Mouse (Mus musculus) liver (tissue): Measurements from ENCODE around the gene Stim2.
A peak's percentile ranks its signal among the peaks of the same experiment; 100 is the strongest.

Experiments used
- DNase-seq: peaks from one replicate; pipeline ENCODE4 v3.0.0-alpha.2; 2020; ENCODE audit warnings: mixed read lengths

Gene Stim2

GRCm38 (mm10) chr5:53998146-53998742 lies at the start of gene Stim2:
TSS of gene Stim2 (plus strand) at chr5:53998499.
- DNase-seq = peak; percentile 94

- peak; percentile 27 for DNase-seq
Observed at GRCm38 (mm10) chr5:53948606-53949266, 49.6 kb upstream of the Stim2 start.

GRCm38 (mm10) chr5:53950189-53950588 lies 48.1 kb upstream of the Stim2 start:
- no peak for DNase-seq

GRCm38 (mm10) chr5:53953216-53953615 lies 45.1 kb upstream of the Stim2 start:
- no peak for DNase-seq

- DNase-seq = no peak
Observed at GRCm38 (mm10) chr5:53953797-53954196, 44.5 kb upstream of the Stim2 start.

- DNase-seq = no peak
Observed at GRCm38 (mm10) chr5:53955966-53956365, 42.3 kb upstream of the Stim2 start.

GRCm38 (mm10) chr5:53956396-53957314 lies 41.6 kb upstream of the Stim2 start:
- DNase-seq = no peak

- no peak for DNase-seq
Observed at GRCm38 (mm10) chr5:53957348-53957747, 41.0 kb upstream of the Stim2 start.

- no peak for DNase-seq
Observed at GRCm38 (mm10) chr5:53961229-53961628, 37.1 kb upstream of the Stim2 start.

GRCm38 (mm10) chr5:53961830-53962515 lies 36.3 kb upstream of the Stim2 start:
- no peak for DNase-seq

- peak; percentile 27 for DNase-seq
Observed at GRCm38 (mm10) chr5:53965656-53966055, 32.6 kb upstream of the Stim2 start.

GRCm38 (mm10) chr5:53967560-53967959 lies 30.7 kb upstream of the Stim2 start:
- DNase-seq = no peak

GRCm38 (mm10) chr5:53970178-53970577 lies 28.1 kb upstream of the Stim2 start:
- DNase-seq = no peak

- DNase-seq = no peak
Observed at GRCm38 (mm10) chr5:53971201-53971600, 27.1 kb upstream of the Stim2 start.

- no peak for DNase-seq
Observed at GRCm38 (mm10) chr5:53972905-53973304, 25.4 kb upstream of the Stim2 start.

- DNase-seq = no peak
Observed at GRCm38 (mm10) chr5:53976497-53976896, 21.8 kb upstream of the Stim2 start.

GRCm38 (mm10) chr5:53977060-53977459 lies 21.2 kb upstream of the Stim2 start:
- no peak for DNase-seq

- no peak for DNase-seq
Observed at GRCm38 (mm10) chr5:53983358-53983757, 14.9 kb upstream of the Stim2 start.

GRCm38 (mm10) chr5:53985632-53986031 lies 12.7 kb upstream of the Stim2 start:
- DNase-seq = no peak

- no peak for DNase-seq
Observed at GRCm38 (mm10) chr5:53987496-53987895, 10.8 kb upstream of the Stim2 start.

- DNase-seq = no peak
Observed at GRCm38 (mm10) chr5:53988053-53988452, 10.2 kb upstream of the Stim2 start.

GRCm38 (mm10) chr5:53992616-53993015 lies 5.7 kb upstream of the Stim2 start:
- no peak for DNase-seq

GRCm38 (mm10) chr5:53994576-53994975 lies 3.7 kb upstream of the Stim2 start:
- no peak for DNase-seq
